Mouse (Mus musculus) midbrain, embryonic 15.5 days (tissue): ENCODE results near the gene Ppp2r5c. TPM values are rescaled to one million over a fixed set of nuclear protein-coding genes. Genes with fewer than 3 reads are reported as not detected.

Experiments
- ATAC-seq: fragments of 200-750 bp; cut with Nextera tagmentation; replicated peaks from 2 replicates; pipeline ENCODE4 v1.8.0; 2017; ENCODE audit warnings: moderate TSS enrichment
- H3K27ac ChIP-seq: fragments of 300-500 bp; sonication (generic); 2 replicates; pipeline ENCODE4 v1.5.1; 2015; ENCODE audit warnings: mild to moderate bottlenecking, inconsistent platforms
- H3K27me3 ChIP-seq: fragments of 300-500 bp; sonication (generic); replicated peaks from 2 replicates; pipeline ENCODE4 v1.6.1; 2015; ENCODE audit warnings: inconsistent platforms
- H3K36me3 ChIP-seq: fragments of 300-500 bp; sonication (generic); replicated peaks from 2 replicates; pipeline ENCODE4 v1.6.1; 2015; ENCODE audit warnings: inconsistent platforms
- H3K4me1 ChIP-seq: fragments of 300-500 bp; sonication (generic); 2 replicates; pipeline ENCODE4 v1.6.1; 2015; ENCODE audit warnings: inconsistent platforms
- H3K4me2 ChIP-seq: fragments of 300-500 bp; sonication (generic); 2 replicates; pipeline ENCODE4 v1.6.1; 2015; ENCODE audit warnings: inconsistent platforms, mild to moderate bottlenecking, moderate library complexity
- H3K4me3 ChIP-seq: fragments of 300-500 bp; sonication (generic); 2 replicates; pipeline ENCODE4 v1.5.1; 2015; ENCODE audit warnings: mild to moderate bottlenecking, inconsistent platforms
- H3K9ac ChIP-seq: fragments of 300-500 bp; sonication (generic); 2 replicates; pipeline ENCODE4 v1.6.1; 2015; ENCODE audit warnings: mild to moderate bottlenecking, inconsistent platforms
- H3K9me3 ChIP-seq: fragments of 300-500 bp; sonication (generic); 2 replicates; pipeline ENCODE4 v1.6.1; 2016; ENCODE audit warnings: inconsistent platforms
- WGBS: fragments of 180-500 bp; shearing (Covaris S2); methylation state at CpG from one replicate; pipeline ENCODE4 v1.1.7; 2015; ENCODE audit warnings: mixed read lengths; 5-methylcytosine and 5-hydroxymethylcytosine counted together
- polyA plus RNA-seq: library from polyadenylated mRNA; unstranded; fragments of >200 nt; fragmentation: Nextera tagmentation; extraction: Ambion mirVana; gene quantifications from 2 replicates; pipeline ENCODE4 v1.2.1, GENCODE M21; 2015

The Ppp2r5c gene
- polyA plus RNA-seq, 1 experiment from 2014 or later, result 149 TPM

GRCm38 (mm10) chr12:110630056-110630455, 183.1 kb downstream of the Ppp2r5c start:
- H3K4me1 ChIP-seq, result no peaks in the 10 kb centered on the region
- WGBS, result 87% methylated on average over 11 of the region's 11 CpGs
- H3K4me2 ChIP-seq, result no peak overlapping the region
- no peaks in the 10 kb centered on the region for H3K9me3 ChIP-seq
- ATAC-seq, result no peak
- peaks cover 94% of the 10 kb centered on the region for H3K36me3 ChIP-seq
- no peak overlapping the region for H3K4me3 ChIP-seq
- no peaks in the 10 kb centered on the region for H3K27me3 ChIP-seq
- H3K9ac ChIP-seq, result no peak overlapping the region
- no peak overlapping the region for H3K27ac ChIP-seq

Other genes with a start within 250 kb of the Ppp2r5c start
- 2.0 and 3.1 TPM in 2 replicates for gene Dio3, start 168.1 kb upstream of the Ppp2r5c start, polyA plus RNA-seq
- 93.3 and 108 TPM in 2 replicates for gene Dync1h1, start 154.3 kb downstream of the Ppp2r5c start, polyA plus RNA-seq
- gene 1700001K19Rik, start 235.5 kb downstream of the Ppp2r5c start, polyA plus RNA-seq, result 0.31 TPM in 1 of 2 replicates, not detected in the other